Mouse (Mus musculus): ENCODE results near the gene Fat1. TPM values are rescaled to one million over a fixed set of nuclear protein-coding genes. Genes with fewer than 3 reads are reported as not detected.

Gene Fat1
- polyA plus RNA-seq, 1 experiment from 2014 or later: 30.4 TPM

Other genes starting within 250 kb of the Fat1 start
- 0.24 TPM in 1 of 2 replicates, not detected in the other for gene Mtnr1a, start 133.7 kb downstream of the Fat1 start, polyA plus RNA-seq (2015; fragmentation: Nextera tagmentation; extraction: Ambion mirVana)

Data from limb, embryonic 15.5 days (tissue).